Mouse (Mus musculus): ENCODE measurements around the gene Ctnnbip1.

DNA sequence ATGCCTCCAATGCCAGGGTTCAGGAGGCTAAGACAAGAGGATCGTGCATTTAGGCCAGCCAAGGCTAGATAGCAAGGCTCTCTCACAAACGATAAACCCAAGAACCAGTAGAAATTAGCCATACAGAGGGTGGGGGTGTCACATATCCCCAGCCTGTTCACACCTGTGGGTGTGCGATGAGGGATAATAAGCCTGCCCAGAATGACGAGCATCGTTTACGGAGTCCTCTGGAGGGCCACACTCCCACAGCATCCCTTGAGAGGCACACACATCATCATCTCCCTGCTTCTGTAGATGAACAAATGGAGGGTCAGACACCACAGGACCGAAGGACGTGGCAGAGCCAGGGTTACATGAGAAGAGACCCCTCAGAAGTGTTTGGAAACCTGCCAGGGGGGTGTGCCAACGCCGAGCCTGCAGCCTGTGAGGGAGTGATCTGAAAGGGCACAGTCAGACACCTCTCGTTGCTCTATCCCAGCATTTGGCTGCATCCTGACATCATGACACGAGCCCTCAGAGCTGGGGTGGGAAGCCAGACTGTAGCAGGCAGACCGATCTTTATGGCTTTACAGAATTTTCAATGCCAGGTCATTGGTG, 60.1 kb downstream of the Ctnnbip1 start:
- TF ChIP-seq CTCF (IDR thresholded peaks at IDR 0.05; ENCODE audit: control insufficient read depth, insufficient read depth, insufficient read length) (no peak), MAX (IDR thresholded peaks at IDR 0.05) (no peak), MYOD1 (IDR thresholded peaks at IDR 0.05; ENCODE audit: control insufficient read depth, insufficient read length, low read depth) (no peak), FOSL1 (IDR thresholded peaks at IDR 0.05; ENCODE audit: insufficient read depth, low read length, poor library complexity, severe bottlenecking) (no peak), USF1 (IDR thresholded peaks at IDR 0.05; ENCODE audit: low read depth) (no peak), MYOG (IDR thresholded peaks at IDR 0.05; ENCODE audit: control insufficient read depth, extremely low read depth, insufficient read length) (no peak)

Data from C2C12 (cell line).